Mouse (Mus musculus): ENCODE results near the gene Dohh. TPM values are rescaled to one million over a fixed set of nuclear protein-coding genes. Genes with fewer than 3 reads are reported as not detected.

The Dohh gene
- polyA plus RNA-seq, 1 experiment from 2014 or later, result 98.7 TPM

DNA sequence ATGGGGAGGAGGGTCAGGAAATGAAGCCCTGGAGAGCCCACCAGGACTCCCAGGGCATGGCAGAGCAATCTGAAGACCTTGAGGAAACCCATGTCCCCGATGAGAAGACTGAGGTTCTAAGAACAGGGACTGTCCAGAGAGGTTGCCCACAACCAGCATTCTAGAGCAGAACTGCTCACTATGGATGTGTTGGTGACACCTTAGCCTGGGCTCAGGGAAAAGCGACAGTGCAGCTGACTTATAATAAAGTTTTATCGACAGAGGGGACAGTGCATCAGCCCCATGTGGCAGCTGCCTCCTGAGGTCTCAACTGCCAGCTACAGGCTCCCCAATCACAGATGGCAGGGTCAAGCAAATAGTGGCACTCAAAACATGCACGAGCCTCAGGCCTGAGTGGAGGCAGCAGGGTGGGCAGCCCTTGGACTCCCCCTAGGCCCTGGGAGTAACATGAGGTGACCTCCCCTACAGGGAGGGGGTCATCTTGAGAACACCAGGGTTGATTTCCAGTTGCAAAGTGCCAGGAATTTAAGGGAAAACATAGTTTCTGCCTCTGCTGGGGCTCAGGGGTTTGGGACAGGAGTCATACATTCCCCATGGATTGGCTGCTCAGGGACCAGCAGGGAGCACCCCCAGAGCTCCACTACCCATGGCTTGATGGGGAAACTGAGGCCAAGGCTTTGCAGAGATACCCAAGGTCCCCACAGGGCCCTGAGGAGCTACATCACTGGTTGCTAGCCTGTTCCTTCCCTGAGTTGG, 37.0 kb downstream of the Dohh start:
- Histone ChIP-seq H3K27me3 (ENCODE audit: low read depth, poor library complexity, severe bottlenecking) (peaks cover 92% of the 10 kb centered on the region), H3K4me1 (peaks cover 52% of the 10 kb centered on the region), H3K36me3 (no peaks in the 10 kb centered on the region), H3K27ac (replicated peaks) (no peak overlapping the region), H3K4me3 (no peak overlapping the region), H3K9me3 (replicated peaks) (no peaks in the 10 kb centered on the region; the same call in 1 of the 2 replicates)
- no peak for DNase-seq (ENCODE audit: low spot score)
- 83% methylated on average over 4 of the region's 4 CpGs for WGBS

DNA sequence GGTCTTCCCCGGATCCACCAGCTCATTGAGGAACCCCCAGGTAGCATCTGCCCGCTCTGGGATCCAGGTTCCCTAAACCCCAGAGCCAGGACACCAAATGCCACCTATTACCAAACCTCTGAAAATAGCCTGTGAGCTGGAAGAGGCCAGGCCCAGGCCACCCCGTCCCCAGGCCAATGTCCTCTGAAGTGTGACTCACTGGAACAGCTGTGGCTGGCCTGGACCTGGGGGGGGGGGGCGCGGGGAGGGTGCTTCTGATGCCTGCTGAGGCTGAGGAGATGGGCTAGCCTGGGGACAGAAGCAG, 37.5 kb downstream of the Dohh start:
- Histone ChIP-seq H3K36me3 (no peaks in the 10 kb centered on the region), H3K27me3 (ENCODE audit: low read depth, poor library complexity, severe bottlenecking) (peaks cover 97% of the 10 kb centered on the region), H3K27ac (replicated peaks) (no peak overlapping the region), H3K9me3 (replicated peaks) (no peaks in the 10 kb centered on the region; the same call in 1 of the 2 replicates), H3K4me3 (no peak overlapping the region), H3K4me1 (peaks cover 52% of the 10 kb centered on the region)
- 76% methylated on average over 5 of the region's 5 CpGs for WGBS
- DNase-seq (ENCODE audit: low spot score), result no peak

DNA sequence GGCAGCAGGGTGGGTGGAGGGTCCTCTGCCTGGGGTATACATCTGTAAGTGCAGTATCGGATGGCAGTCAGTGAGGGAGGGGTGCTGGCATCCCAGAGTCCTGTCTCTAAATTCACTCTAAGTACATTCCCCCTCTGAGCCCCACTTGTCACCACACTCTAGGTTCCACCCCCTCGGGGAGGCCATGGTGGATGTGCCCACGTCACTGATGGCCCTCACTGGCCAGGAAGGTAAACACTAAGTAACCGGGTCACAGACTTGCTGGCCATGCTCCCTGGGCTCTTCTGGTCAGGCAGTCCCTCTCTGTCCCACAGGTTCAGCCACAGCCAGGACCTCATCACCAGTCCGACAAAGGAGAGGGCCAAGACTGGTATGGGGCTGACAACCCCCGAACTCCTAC, 38.0 kb downstream of the Dohh start:
- DNase-seq (ENCODE audit: low spot score), result no peak
- H3K4me3 ChIP-seq, result no peak overlapping the region
- no peaks in the 10 kb centered on the region; the same call in 1 of the 2 replicates for H3K9me3 ChIP-seq (replicated peaks)
- H3K27me3 ChIP-seq (ENCODE audit: low read depth, poor library complexity, severe bottlenecking), result peaks cover 97% of the 10 kb centered on the region
- H3K4me1 ChIP-seq, result peaks cover 52% of the 10 kb centered on the region
- no peak overlapping the region for H3K27ac ChIP-seq (replicated peaks)
- 82% methylated on average over 6 of the region's 6 CpGs for WGBS
- H3K36me3 ChIP-seq, result no peaks in the 10 kb centered on the region

DNA sequence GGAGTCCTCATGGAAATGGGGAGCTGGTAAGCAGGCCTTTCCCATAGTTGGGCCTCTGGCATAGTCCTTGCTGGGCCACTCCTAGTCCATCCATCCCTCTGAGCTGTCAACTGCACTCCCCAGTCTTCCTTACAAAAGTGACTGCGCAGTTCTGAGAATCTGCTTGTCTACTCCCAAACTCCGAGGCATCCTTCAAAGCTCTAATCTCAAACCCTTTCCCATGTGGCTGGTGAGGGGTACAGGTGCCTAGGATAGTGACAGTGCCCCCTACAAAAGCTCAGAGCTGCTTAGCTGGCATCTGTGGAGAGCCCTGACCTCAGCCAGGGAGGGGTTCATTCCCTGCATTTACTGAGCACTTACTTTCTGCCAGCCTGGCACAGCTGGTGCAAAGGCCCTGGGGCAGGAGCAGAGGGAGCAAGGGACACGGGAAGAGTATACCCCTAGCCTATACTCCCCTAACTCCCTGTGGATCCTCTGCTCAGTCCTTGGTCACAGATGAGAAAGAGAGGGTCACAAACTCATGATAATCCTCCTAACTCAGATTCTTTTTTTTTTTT, 38.5 kb downstream of the Dohh start:
- H3K9me3 ChIP-seq (replicated peaks), result no peaks in the 10 kb centered on the region; the same call in 1 of the 2 replicates
- WGBS, result 84% methylated on average over 3 of the region's 3 CpGs
- H3K36me3 ChIP-seq, result no peaks in the 10 kb centered on the region
- no peak overlapping the region for H3K27ac ChIP-seq (replicated peaks)
- no peak overlapping the region for H3K4me3 ChIP-seq
- H3K27me3 ChIP-seq (ENCODE audit: low read depth, poor library complexity, severe bottlenecking), result peaks cover 97% of the 10 kb centered on the region
- no peak for DNase-seq (ENCODE audit: low spot score)
- H3K4me1 ChIP-seq, result peaks cover 48% of the 10 kb centered on the region

DNA sequence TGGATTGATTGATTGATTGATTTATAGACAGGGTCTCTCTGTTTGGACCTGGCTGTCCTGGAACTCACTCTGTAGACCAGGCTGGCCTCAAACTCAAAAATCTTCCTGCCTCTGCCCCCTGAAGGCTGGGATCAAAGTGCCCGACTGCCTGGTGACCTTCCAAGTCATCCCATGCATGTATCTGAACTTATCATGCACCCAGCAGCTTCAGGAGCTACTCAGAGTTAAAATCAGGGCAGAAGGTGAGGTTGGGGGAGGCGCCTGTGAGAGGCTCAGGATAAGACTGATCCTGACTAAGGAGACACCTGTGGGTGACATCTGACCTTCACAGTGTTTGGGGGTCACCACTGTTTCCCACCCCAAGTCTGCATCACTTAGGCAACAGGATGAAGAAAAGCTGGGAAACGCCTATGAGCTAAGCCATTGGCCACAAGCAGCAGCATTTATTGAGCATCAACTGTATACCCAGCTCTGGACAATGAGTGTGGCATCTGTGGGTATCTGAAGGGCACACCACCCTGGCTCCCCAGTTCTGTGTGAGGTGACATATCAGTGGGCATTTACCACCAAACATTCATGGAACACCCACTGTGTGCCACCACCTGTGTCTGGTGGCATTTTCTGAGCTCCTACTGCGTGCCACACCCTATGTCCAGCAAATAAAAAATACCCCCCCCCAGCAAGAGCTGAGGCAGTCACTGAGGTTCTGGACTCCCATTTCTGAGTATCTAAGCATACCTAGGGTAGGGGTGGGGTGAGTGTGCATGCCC, 39.4 kb downstream of the Dohh start:
- Histone ChIP-seq H3K36me3 (no peaks in the 10 kb centered on the region), H3K27ac (replicated peaks) (no peak overlapping the region), H3K4me1 (peaks cover 40% of the 10 kb centered on the region), H3K27me3 (ENCODE audit: low read depth, poor library complexity, severe bottlenecking) (peaks cover 97% of the 10 kb centered on the region), H3K4me3 (peak overlapping the region; percentile 14; the same call in 1 of the 2 replicates), H3K9me3 (replicated peaks) (no peaks in the 10 kb centered on the region; the same call in 1 of the 2 replicates)
- no peak for DNase-seq (ENCODE audit: low spot score)
- 62% methylated on average over 4 of the region's 4 CpGs for WGBS

DNA sequence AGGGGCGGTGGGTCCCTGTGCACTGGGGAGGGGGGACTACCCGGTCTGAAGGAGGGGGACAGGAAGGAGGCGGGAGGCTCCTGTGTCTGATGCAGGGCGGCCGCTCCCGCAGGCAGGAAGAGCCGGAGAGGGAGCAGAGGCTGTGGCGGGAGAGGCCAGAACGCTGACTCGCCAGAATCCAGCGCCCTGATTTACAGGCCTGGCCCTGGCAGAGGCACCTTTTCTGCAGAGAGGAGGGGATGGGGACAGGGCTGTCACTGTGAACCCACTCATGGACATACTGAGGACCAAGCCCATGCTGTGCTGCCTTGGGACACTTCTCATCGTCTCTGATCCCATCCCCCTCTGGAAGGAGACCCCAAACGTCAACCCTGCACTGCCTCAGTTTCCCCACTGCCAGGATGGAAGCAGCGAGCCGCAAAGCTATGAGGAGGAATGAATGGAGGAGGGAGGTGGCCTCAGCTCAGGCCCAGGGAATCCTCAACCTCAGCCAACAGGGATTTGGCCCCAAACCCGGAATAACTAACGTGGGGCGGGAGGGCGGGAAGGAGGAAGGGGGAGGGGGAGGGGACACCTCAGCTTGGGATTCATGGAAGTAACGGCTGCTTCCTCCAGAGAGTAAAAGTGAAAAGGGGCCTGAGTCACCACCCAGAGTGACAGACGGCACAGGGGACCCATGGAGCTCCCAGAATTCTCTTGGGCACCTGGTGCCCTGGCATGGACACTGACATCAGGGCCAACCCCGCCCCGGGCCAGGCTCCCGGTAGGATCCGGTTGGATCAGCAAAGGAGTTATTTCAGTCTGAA, 40.2 kb downstream of the Dohh start:
- Histone ChIP-seq H3K4me3 (peak overlapping the region; percentile 14; the same call in 1 of the 2 replicates), H3K27me3 (ENCODE audit: low read depth, poor library complexity, severe bottlenecking) (peaks cover 98% of the 10 kb centered on the region), H3K4me1 (peaks cover 39% of the 10 kb centered on the region), H3K9me3 (replicated peaks) (no peaks in the 10 kb centered on the region; the same call in 1 of the 2 replicates), H3K36me3 (no peaks in the 10 kb centered on the region), H3K27ac (replicated peaks) (no peak overlapping the region)
- 3% methylated on average over 25 of the region's 25 CpGs for WGBS
- peak; percentile 20 for DNase-seq (ENCODE audit: low spot score)

DNA sequence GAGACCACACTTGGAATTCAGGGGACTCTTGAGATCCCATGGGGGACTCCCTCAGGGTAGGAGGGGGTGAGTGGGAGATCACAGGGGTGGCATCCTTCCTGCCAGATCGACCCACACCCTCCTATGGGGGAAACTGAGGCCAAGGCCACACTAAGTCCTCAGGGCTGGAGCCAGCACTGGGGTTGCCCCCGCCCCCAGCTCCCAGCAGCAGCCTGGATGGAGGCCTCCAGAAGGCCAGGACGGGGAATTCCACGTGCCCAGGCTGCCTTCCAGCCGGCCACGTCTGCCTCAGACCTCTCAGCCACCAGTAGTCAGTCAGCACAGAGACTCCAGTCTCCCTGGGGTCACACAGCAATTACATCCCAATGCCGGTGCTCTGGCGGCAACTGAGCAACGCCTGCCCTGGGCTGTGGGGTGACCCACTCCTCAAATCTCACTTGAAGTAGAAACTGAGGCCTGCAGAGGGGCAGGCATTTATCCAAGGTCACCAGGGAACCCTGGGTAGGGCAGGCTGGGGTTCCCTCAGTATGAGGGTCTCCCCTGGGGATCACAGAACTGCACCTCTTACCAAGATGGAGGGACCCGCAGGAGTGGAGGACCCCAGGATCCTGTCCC, 41.1 kb downstream of the Dohh start:
- H3K4me1 ChIP-seq, result peaks cover 44% of the 10 kb centered on the region
- H3K9me3 ChIP-seq (replicated peaks), result no peaks in the 10 kb centered on the region; the same call in 1 of the 2 replicates
- no peaks in the 10 kb centered on the region for H3K36me3 ChIP-seq
- H3K27ac ChIP-seq (replicated peaks), result no peak overlapping the region
- 27% methylated on average over 10 of the region's 10 CpGs for WGBS
- no peak overlapping the region for H3K4me3 ChIP-seq
- H3K27me3 ChIP-seq (ENCODE audit: low read depth, poor library complexity, severe bottlenecking), result peaks cover 91% of the 10 kb centered on the region
- peak; percentile 21 for DNase-seq (ENCODE audit: low spot score)

DNA sequence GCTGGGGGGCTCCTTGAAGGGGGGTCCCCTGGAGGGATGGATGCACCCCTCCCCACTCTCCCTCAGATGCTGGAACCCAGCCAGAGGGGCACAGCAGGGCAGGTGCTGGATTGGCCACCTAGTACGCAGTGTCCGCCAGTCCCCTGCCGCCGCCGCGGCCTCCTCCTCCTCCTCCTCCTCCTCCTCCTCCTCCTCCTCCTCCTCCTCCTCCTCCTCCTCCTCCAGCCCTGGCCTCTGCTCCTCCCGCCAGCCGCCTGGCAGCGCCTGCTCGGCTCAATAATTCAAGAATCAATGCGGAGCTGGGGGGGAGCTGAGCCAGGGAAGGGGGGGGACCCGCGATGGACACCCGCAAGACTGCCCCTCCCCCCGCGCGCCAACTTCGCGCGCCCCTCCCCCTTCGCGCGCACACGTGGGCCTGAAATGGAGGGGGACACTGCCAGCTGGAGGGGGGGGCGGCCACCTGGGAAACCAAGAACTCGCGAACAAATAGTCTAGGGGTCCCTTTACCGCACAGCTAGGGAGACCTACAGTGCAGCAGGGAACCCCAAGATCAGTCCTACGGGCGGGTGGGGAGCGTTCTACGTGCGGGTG, 41.9 kb downstream of the Dohh start:
- H3K36me3 ChIP-seq, result no peaks in the 10 kb centered on the region
- H3K27ac ChIP-seq (replicated peaks), result no peak overlapping the region
- peaks cover 88% of the 10 kb centered on the region for H3K27me3 ChIP-seq (ENCODE audit: low read depth, poor library complexity, severe bottlenecking)
- H3K4me3 ChIP-seq, result peak overlapping the region; percentile 45
- H3K4me1 ChIP-seq, result peaks cover 49% of the 10 kb centered on the region
- peak; percentile 28 for DNase-seq (ENCODE audit: low spot score)
- no peaks in the 10 kb centered on the region; the same call in 1 of the 2 replicates for H3K9me3 ChIP-seq (replicated peaks)
- 3% methylated on average over 29 of the region's 33 CpGs for WGBS

DNA sequence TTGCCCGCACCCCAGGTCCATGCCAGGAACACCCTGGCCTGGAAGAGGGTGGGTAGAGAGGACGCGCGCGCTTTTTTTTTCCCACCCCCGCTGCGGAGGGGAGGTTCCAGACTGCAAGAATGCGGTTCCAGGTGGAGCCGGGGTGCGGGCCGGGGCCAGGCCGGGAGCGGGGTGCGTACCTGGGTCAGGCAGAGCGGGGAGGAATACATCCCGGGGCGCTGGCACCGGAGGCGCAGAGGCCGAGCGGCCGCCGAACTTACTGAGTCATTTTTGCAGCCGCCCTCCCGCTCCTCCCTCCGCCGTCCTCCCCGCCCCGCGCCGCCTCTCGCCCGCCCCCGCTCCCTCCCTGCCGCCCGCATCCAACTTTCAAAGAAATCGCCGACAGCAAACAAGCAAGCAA, 42.7 kb downstream of the Dohh start:
- H3K36me3 ChIP-seq, result no peaks in the 10 kb centered on the region
- under 1% methylated on average over 37 of the region's 38 CpGs for WGBS

DNA sequence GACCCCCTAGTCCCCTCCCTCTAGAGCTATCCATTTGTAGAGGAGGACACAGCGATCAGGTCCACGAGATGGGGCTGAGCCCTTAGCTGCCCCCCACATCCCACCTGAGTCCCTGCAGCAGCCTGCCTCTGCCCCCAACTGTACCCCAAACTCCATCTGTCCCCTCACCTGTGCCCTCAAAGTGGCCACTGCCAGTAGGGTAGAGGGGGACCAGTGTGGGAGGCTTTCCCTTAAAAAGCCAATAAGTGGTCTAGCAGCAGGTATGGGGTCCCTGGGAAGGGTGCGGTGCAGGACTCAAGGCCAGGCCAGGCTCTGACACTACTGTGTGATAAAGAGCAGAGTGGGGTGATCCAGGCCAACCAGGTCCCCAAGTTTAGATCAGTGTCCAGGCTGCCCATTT, 43.1 kb downstream of the Dohh start:
- Histone ChIP-seq H3K9me3 (replicated peaks) (no peaks in the 10 kb centered on the region; the same call in 1 of the 2 replicates), H3K27me3 (ENCODE audit: low read depth, poor library complexity, severe bottlenecking) (peaks cover 88% of the 10 kb centered on the region), H3K4me1 (peaks cover 55% of the 10 kb centered on the region), H3K27ac (replicated peaks) (no peak overlapping the region), H3K4me3 (peak overlapping the region; percentile 45), H3K36me3 (no peaks in the 10 kb centered on the region)
- WGBS, result 38% methylated on average over 3 of the region's 3 CpGs
- no peak for DNase-seq (ENCODE audit: low spot score)

More for the DNA sequence above, 42.7 kb downstream of the Dohh start:
- Histone ChIP-seq H3K27ac (replicated peaks) (no peak overlapping the region), H3K27me3 (ENCODE audit: low read depth, poor library complexity, severe bottlenecking) (peaks cover 88% of the 10 kb centered on the region), H3K4me3 (peak overlapping the region; percentile 45), H3K4me1 (peaks cover 55% of the 10 kb centered on the region), H3K9me3 (replicated peaks) (no peaks in the 10 kb centered on the region; the same call in 1 of the 2 replicates)
- peak; percentile 26 for DNase-seq (ENCODE audit: low spot score)

DNA sequence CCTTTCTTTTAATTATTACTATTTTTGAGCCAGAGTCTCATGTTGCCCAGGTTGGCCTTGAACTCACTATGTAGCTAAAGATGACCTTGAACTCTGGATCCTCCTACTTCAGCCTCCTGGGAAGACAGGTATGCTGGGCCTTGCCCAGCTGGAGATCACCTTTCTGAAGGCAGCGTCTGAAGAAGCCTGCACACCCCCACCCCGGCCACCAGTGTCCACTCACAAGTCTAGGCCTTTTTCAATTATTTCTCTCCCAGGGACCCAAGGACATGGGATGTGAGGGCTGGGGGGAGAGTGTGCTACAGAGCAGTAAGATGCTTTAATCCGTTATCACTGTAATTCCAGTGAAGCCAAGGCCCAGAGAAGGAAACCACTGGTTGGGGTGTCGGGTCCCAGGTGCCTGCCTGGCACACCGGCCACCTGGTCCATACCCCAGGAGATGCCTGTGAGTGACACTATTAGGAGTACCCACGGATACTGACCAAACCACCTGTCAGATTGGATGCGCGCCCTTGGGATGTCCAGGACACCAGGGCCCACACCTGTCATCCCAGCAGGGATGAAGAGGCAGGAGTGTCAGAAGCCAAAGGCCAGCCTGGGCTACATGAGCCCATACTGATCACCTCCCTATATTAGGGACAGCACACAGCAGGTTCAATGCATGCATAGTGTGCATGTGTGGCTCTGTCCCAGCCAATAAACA, 43.7 kb downstream of the Dohh start:
- no peaks in the 10 kb centered on the region; the same call in 1 of the 2 replicates for H3K9me3 ChIP-seq (replicated peaks)
- H3K4me3 ChIP-seq, result no peak overlapping the region
- peak; percentile 11 for DNase-seq (ENCODE audit: low spot score)
- H3K36me3 ChIP-seq, result no peaks in the 10 kb centered on the region
- no peak overlapping the region for H3K27ac ChIP-seq (replicated peaks)
- WGBS, result 75% methylated on average over 8 of the region's 8 CpGs
- H3K4me1 ChIP-seq, result peaks cover 59% of the 10 kb centered on the region
- peaks cover 85% of the 10 kb centered on the region for H3K27me3 ChIP-seq (ENCODE audit: low read depth, poor library complexity, severe bottlenecking)

Data from midbrain, embryonic 10.5 days (tissue).